8 mouse cellular contexts compared by ENCODE assay signal in the genomic region with DNA sequence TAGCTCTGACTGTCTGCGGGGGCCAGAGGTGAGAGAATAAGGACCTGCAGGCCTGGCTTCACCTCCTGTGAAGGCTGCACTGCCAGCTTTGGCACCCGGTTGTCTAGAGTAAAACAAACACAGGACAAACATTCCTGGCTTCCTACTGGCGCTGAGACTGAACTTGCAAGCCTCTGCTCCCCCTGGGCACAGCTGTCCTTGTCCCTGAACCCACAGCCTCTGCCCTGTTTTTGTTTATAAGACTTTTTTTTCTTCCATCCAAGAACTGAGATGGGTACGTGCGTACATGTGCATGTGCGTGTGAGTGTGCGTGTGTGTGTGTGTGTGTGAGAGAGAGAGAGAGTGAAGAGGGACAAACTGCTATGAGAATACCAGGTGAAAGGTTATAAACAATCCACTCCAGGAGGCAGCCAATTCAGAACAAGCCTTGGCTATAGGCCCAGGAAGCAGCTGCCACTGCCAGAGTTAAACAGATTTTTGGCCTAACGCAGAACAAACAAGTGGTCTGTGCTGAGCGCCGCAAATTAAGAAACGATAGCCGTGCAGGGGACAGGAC. TPM values are rescaled to one million over a fixed set of nuclear protein-coding genes. Genes with fewer than 3 reads are reported as not detected.
DNase-seq lines count a peak whose midpoint lies in the region; ATAC-seq lines count a peak whose summit lies in the region.
"Had no signal": no experiment of that assay in that cellular context is flagged by ENCODE, and none has a peak within 500 bp of the region (broad histone marks: within the 10 kb centered on the region; RNA-seq: fewer than 3 reads in every experiment).

No protein-coding gene starts in this region.

- peak overlapping the region; percentile 71 for H3K27ac ChIP-seq in forebrain, embryonic 12.5 days

- 43% methylated on average over 12 of the region's 12 CpGs for WGBS in forebrain, embryonic 12.5 days

- no peak overlapping the region for H3K4me2 ChIP-seq in forebrain, embryonic 12.5 days

- H3K9me3 ChIP-seq in forebrain, embryonic 12.5 days, result no peaks in the 10 kb centered on the region

- peak overlapping the region; percentile 21; the same call in 1 of the 2 replicates for H3K9ac ChIP-seq in forebrain, embryonic 12.5 days

- peaks cover 8% of the 10 kb centered on the region for H3K36me3 ChIP-seq in forebrain, embryonic 12.5 days (replicated peaks)

- no peaks in the 10 kb centered on the region for H3K27me3 ChIP-seq in forebrain, embryonic 12.5 days

- ATAC-seq in forebrain, embryonic 12.5 days (ENCODE audit: low FRiP score), result no peak

- DNase-seq in urinary bladder, postnatal 14 days (ENCODE audit: low spot score), result peak; percentile 78
- no peak for DNase-seq in urinary bladder, postnatal 10 days (ENCODE audit: low spot score)
- peak; percentile 82 for DNase-seq in heart, postnatal 25 days (ENCODE audit: low spot score)
- peak; percentile 56 to 60 for DNase-seq in layer of hippocampus, adult 8-10 months (ENCODE audit: low spot score in 2 of 2)
- peak; percentile 86 to 92 for DNase-seq in lung, postnatal 4 days
- no peak for DNase-seq in c-Kit-positive CD71-positive TER-119-positive erythroid progenitor cells, embryonic 14.5 days (ENCODE audit: low spot score)

- peaks cover 40% of the 10 kb centered on the region for H3K4me1 ChIP-seq in forebrain, embryonic 12.5 days

- H3K4me3 ChIP-seq in forebrain, embryonic 12.5 days (replicated peaks), result no peak overlapping the region

- intact Hi-C loops in heart, postnatal 25 days (cut with DNase I), result no loop called here

RNA-seq across cellular contexts. Expression of a gene that starts 2.6 kb away (rescaled TPM):
- polyA plus RNA-seq in forebrain, embryonic 12.5 days (2016; fragmentation: Nextera tagmentation; extraction: Ambion mirVana), result 40.4 and 40.8 TPM in 2 replicates
- 100 to 1,000 TPM; 341 to 607 TPM for total RNA-seq in heart, postnatal 25 days (2021)
- total RNA-seq in layer of hippocampus, adult 8-10 months (2022), result 10 to 100 TPM; 23.9 to 39.1 (median 31.6) TPM

RNA-seq across cellular contexts. Expression of a gene that starts 21.7 kb away (rescaled TPM):
- polyA plus RNA-seq in forebrain, embryonic 12.5 days (2016; fragmentation: Nextera tagmentation; extraction: Ambion mirVana), result 1.3 and 1.7 TPM in 2 replicates
- 1 to 10 TPM; 1.1 to 2.1 TPM for total RNA-seq in heart, postnatal 25 days (2021)
- total RNA-seq in layer of hippocampus, adult 8-10 months (2022), result not detected
- polyA plus RNA-seq: cerebellum, adult 2 months had no signal

RNA-seq across cellular contexts. Expression of a gene that starts 30.1 kb away (rescaled TPM):
- 0.54 and 0.84 TPM in 2 replicates for polyA plus RNA-seq in forebrain, embryonic 12.5 days (2016; fragmentation: Nextera tagmentation; extraction: Ambion mirVana)
- 100 to 1,000 TPM; 266 to 290 TPM for total RNA-seq in heart, postnatal 25 days (2021)
- under 1 TPM in 2 of 4 experiments, not detected in 2; 0.16 to 0.22 TPM for total RNA-seq in layer of hippocampus, adult 8-10 months (2022)

RNA-seq across cellular contexts. Expression of a gene that starts 38.9 kb away (rescaled TPM):
- polyA plus RNA-seq in forebrain, embryonic 12.5 days (2016; fragmentation: Nextera tagmentation; extraction: Ambion mirVana), result 40.1 and 40.7 TPM in 2 replicates
- 10 to 100 TPM; 25.2 to 25.9 TPM for total RNA-seq in heart, postnatal 25 days (2021)
- total RNA-seq in layer of hippocampus, adult 8-10 months (2022), result 10 to 100 TPM; 30.1 to 38.6 (median 32.5) TPM

RNA-seq across cellular contexts. Expression of a gene that starts 41.3 kb away (rescaled TPM):
- 4.0 and 4.4 TPM in 2 replicates for polyA plus RNA-seq in forebrain, embryonic 12.5 days (2016; fragmentation: Nextera tagmentation; extraction: Ambion mirVana)
- 1 to 10 TPM; 1.9 to 2.4 TPM for total RNA-seq in heart, postnatal 25 days (2021)
- total RNA-seq in layer of hippocampus, adult 8-10 months (2022), result 10 to 100 TPM; 49.5 to 56.2 (median 52.6) TPM

Comparison
In these comparisons a context has a peak if more than half of its experiments do, and no peak if none do; other contexts are left out.
1. DNase-seq: peak in urinary bladder, postnatal 14 days (single experiment), heart, postnatal 25 days (single experiment), layer of hippocampus, adult 8-10 months (2 of 2) and lung, postnatal 4 days (2 of 2); none in urinary bladder, postnatal 10 days (single experiment) and c-Kit-positive CD71-positive TER-119-positive erythroid progenitor cells, embryonic 14.5 days (single experiment).
2. RNA of a gene that starts 2.6 kb away (total RNA-seq): 341 to 607 TPM in heart, postnatal 25 days; 23.9 to 39.1 TPM in layer of hippocampus, adult 8-10 months; every median in the first group is over 4 times any median in the second.
3. RNA of a gene that starts 30.1 kb away (total RNA-seq): 266 to 290 TPM in heart, postnatal 25 days; 0.16 to 0.22 TPM in layer of hippocampus, adult 8-10 months; every median in the first group is over 100 times any median in the second.